Mouse (Mus musculus) liver, adult 2 months (tissue): ENCODE data around the gene Ywhab. TPM values are rescaled to one million over a fixed set of nuclear protein-coding genes. Genes with fewer than 3 reads are reported as not detected.
A peak's percentile ranks its signal among the peaks of the same experiment; 100 is the strongest.

Experiments
- DNase-seq: peaks from one replicate; pipeline ENCODE4 v3.0.0-alpha.2; 2011; ENCODE audit warnings: low read depth, low spot score; ENCODE audit errors: extremely low read depth
- H3K27ac ChIP-seq: fragments of 200-500 bp; replicated peaks from 2 replicates; pipeline ENCODE4 v1.5.1; 2012; ENCODE audit warnings: low read depth, mild to moderate bottlenecking, control low read depth, inconsistent platforms, low read length; ENCODE audit not compliant: insufficient read depth
- H3K27me3 ChIP-seq: fragments of 200-500 bp; 2 replicates; pipeline ENCODE4 v1.6.1; 2012; ENCODE audit warnings: mild to moderate bottlenecking, moderate library complexity, low read length, inconsistent platforms; ENCODE audit not compliant: control insufficient read depth, insufficient read depth
- H3K36me3 ChIP-seq: fragments of 200-500 bp; 2 replicates; pipeline ENCODE4 v1.6.1; 2012; ENCODE audit warnings: low read length, inconsistent platforms; ENCODE audit not compliant: control insufficient read depth, insufficient read depth
- H3K4me1 ChIP-seq: fragments of 200-500 bp; 2 replicates; pipeline ENCODE4 v1.6.1; 2011; ENCODE audit warnings: low read length; ENCODE audit not compliant: control insufficient read depth, insufficient read depth
- H3K4me3 ChIP-seq: fragments of 200-500 bp; 2 replicates; pipeline ENCODE4 v1.5.1; 2011; ENCODE audit warnings: low read depth, mild to moderate bottlenecking, control low read depth, low read length, moderate library complexity; ENCODE audit not compliant: insufficient read depth
- H3K79me2 ChIP-seq: fragments of 200-500 bp; 2 replicates; pipeline ENCODE4 v1.6.1; 2012; ENCODE audit warnings: inconsistent platforms, mild to moderate bottlenecking, low read length, moderate library complexity; ENCODE audit not compliant: control insufficient read depth, insufficient read depth
- H3K9ac ChIP-seq: fragments of 200-500 bp; 2 replicates; pipeline ENCODE4 v1.6.1; 2012; ENCODE audit warnings: low read depth, mild to moderate bottlenecking, control low read depth, inconsistent platforms, low read length
- CTCF ChIP-seq: fragments of 200-500 bp; IDR thresholded peaks from 2 replicates; pipeline ENCODE4 v1.5.1; 2011; ENCODE audit warnings: low read depth, low read length, control low read depth
- POLR2A ChIP-seq: fragments of 200-500 bp; IDR thresholded peaks from 2 replicates; pipeline ENCODE4 v1.6.1; 2011; ENCODE audit warnings: low read length, control low read depth; ENCODE audit not compliant: insufficient read depth; ENCODE audit errors: extremely low read depth
- WGBS: fragments of 180-500 bp; shearing (Covaris S2); methylation state at CpG from one replicate; pipeline ENCODE4 v1.1.7; 2018; 5-methylcytosine and 5-hydroxymethylcytosine counted together
- polyA plus RNA-seq: library from polyadenylated mRNA; depleted of rRNA; stranded (reverse); fragments of >200 nt; gene quantifications from 2 replicates; pipeline ENCODE4 v1.2.3, GENCODE M21; 2012
- total RNA-seq: library from RNA; depleted of rRNA; stranded (reverse); fragments of >200 nt; gene quantifications from 2 replicates; pipeline ENCODE4 v1.2.3, GENCODE M21; 2014

Gene Ywhab
- total and polyA plus RNA-seq, 2 experiments: 16.9 to 36.3 TPM

DNA sequence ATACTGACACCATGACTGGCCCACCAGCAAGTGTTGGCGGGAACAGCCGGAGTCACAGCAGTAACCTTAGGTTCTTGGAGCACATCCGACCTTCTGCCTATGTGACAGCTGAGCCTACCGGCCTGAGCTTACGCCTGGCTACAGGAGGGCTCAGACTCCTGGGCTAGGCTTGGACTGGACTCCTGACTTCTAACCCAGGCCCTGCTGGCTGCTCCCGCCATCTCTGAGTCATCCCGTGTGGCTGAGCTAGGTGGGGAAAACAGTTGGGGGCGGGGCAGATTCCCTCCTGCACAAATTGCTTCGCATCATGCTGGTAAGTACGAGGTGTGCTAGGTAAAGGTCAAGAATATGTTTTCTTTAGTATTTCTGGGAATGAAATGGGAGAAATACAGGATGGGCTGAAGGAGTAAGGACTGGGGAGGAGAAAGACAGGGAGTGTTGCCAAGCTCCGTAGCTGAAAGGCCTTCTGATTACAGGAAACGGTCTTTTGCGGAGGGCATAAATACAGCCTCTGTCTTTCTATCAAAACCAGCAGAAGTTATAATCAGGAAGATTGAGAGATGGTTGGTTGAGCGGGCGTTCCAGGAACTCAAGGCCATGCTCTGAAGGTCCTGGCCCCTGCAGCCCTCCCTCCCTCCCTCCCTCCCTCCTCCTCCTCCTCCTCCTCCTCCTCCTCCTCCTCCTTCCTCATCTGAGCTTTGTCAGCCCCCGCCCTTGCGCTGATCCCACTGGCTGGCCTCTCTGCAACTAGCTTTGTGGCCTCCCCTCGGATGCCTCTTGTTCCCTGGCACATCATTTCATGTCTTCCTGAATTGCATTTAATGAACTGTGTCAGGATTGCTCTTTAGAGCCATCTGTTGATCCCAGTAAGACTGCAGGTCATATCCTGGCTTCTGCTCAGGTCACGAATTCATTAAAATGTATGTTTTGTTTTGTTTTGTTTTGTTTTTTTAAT is 29.9 kb upstream of the Ywhab start:
- 80% methylated on average over 17 of the region's 19 CpGs for WGBS
- Histone ChIP-seq H3K27me3 (no peaks in the 10 kb centered on the region), H3K9ac (no peak overlapping the region), H3K4me3 (no peak overlapping the region), H3K36me3 (no peaks in the 10 kb centered on the region), H3K27ac (no peak overlapping the region), H3K4me1 (no peaks in the 10 kb centered on the region), H3K79me2 (no peaks in the 10 kb centered on the region)
- DNase-seq: no peak
- TF ChIP-seq CTCF (no peak), POLR2A (no peak)

DNA sequence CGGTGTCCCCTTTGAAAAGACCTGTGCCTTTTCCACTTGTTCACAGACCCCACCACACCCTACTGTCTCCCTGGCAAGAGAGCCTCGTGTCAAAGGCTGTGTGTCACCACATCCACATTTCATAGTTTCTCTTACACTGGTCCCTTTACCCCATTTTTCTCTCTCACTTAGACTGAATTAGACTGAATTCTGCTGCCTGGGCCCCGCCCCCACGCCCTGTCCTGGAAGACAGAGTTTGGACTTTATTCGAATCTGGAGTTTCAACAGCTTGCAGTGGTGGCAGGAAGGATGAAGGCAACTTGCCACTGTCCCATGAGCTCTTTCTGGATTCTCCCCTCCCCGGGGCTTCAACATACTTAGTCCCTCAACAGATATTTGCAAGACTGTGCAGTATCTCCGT is 29.1 kb upstream of the Ywhab start:
- Histone ChIP-seq H3K27me3 (no peaks in the 10 kb centered on the region), H3K36me3 (no peaks in the 10 kb centered on the region), H3K27ac (no peak overlapping the region), H3K9ac (no peak overlapping the region), H3K4me1 (no peaks in the 10 kb centered on the region), H3K4me3 (no peak overlapping the region), H3K79me2 (no peaks in the 10 kb centered on the region)
- no peak for DNase-seq
- TF ChIP-seq POLR2A (no peak), CTCF (no peak)
- WGBS: 52% methylated on average over 7 of the region's 7 CpGs

GRCm38 (mm10) chr2:163968581-163968980 is 26.2 kb upstream of the Ywhab start:
- 5% methylated on average over 5 of the region's 5 CpGs for WGBS
- Histone ChIP-seq H3K4me1 (no peaks in the 10 kb centered on the region), H3K9ac (no peak overlapping the region), H3K27me3 (no peaks in the 10 kb centered on the region), H3K4me3 (no peak overlapping the region), H3K36me3 (no peaks in the 10 kb centered on the region), H3K27ac (no peak overlapping the region), H3K79me2 (no peaks in the 10 kb centered on the region)
- no peak for TF ChIP-seq POLR2A
- TF ChIP-seq CTCF: peak; percentile 81
- DNase-seq: peak; percentile 20

- no peaks in the 10 kb centered on the region for H3K27me3 ChIP-seq
- H3K27ac ChIP-seq: no peak overlapping the region
- H3K79me2 ChIP-seq: no peaks in the 10 kb centered on the region
- H3K4me3 ChIP-seq: no peak overlapping the region
- no peaks in the 10 kb centered on the region for H3K36me3 ChIP-seq
- 56% methylated on average over 3 of the region's 3 CpGs for WGBS
- no peak for DNase-seq
- no peaks in the 10 kb centered on the region for H3K4me1 ChIP-seq
- H3K9ac ChIP-seq: no peak overlapping the region
- TF ChIP-seq POLR2A: no peak
- TF ChIP-seq CTCF: no peak
Observed at GRCm38 (mm10) chr2:163970326-163970725, 24.4 kb upstream of the Ywhab start.

DNA sequence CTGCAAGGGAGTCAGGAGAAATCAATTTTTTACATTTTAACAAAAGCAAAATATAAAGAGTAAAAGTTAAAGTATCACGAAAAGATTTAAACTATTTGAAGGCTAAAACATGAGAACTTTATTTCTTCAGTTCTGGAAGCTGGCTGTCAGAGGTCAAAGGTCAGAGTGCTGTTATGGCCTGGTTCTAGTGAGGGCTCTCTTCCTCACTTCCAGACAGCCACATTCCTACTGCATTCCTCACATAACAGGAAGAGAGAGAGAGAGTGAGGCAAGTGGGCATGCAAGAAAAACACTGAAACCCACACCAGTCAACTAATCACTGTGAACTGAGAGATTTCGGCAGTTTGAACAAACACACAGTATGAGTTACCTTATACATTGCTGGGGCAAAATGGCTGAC is 20.7 kb upstream of the Ywhab start:
- DNase-seq: no peak
- Histone ChIP-seq H3K79me2 (no peaks in the 10 kb centered on the region), H3K4me1 (no peaks in the 10 kb centered on the region), H3K27me3 (no peaks in the 10 kb centered on the region), H3K9ac (no peak overlapping the region), H3K27ac (no peak overlapping the region), H3K4me3 (no peak overlapping the region), H3K36me3 (no peaks in the 10 kb centered on the region)
- 84% methylated on average over 2 of the region's 2 CpGs for WGBS
- no peak for TF ChIP-seq POLR2A
- no peak for TF ChIP-seq CTCF

- TF ChIP-seq CTCF: no peak
- no peak for TF ChIP-seq POLR2A
- Histone ChIP-seq H3K27ac (no peak overlapping the region), H3K79me2 (no peaks in the 10 kb centered on the region), H3K27me3 (no peaks in the 10 kb centered on the region), H3K9ac (no peak overlapping the region), H3K4me1 (no peaks in the 10 kb centered on the region), H3K36me3 (no peaks in the 10 kb centered on the region), H3K4me3 (no peak overlapping the region)
- DNase-seq: no peak
- 91% methylated on average over 6 of the region's 7 CpGs for WGBS
Observed at GRCm38 (mm10) chr2:163976448-163976847, 18.3 kb upstream of the Ywhab start.
